Comparison of ENCODE assay signal across 8 mouse cellular contexts in genomic region chr5:32412186-32412950, GRCm38 (mm10). TPM values are rescaled to one million over a fixed set of nuclear protein-coding genes. Genes with fewer than 3 reads are reported as not detected.
DNase-seq lines count a peak whose midpoint lies in the region; ATAC-seq and TF ChIP-seq lines count a peak whose summit lies in the region.

No protein-coding gene starts in this region.

- no peaks in the 10 kb centered on the region for H3K9me3 ChIP-seq in kidney, embryonic 14.5 days (ENCODE audit: control insufficient read depth, low read length)

- intact Hi-C loops in left cerebral cortex, adult 2 months (cut with DNase I) = no loop called here
- intact Hi-C loops in left cerebral cortex, postnatal 14 days (cut with DNase I) = no loop called here

- TF ChIP-seq CTCF in left cerebral cortex, adult 2 months (IDR thresholded peaks at IDR 0.05) = no peak
- no peak for TF ChIP-seq CTCF in brain, embryonic 14.5 days (IDR thresholded peaks at IDR 0.05; ENCODE audit: borderline replicate concordance, extremely low read depth, insufficient read depth, insufficient read length)

- TF ChIP-seq POLR2A in brain, embryonic 14.5 days (IDR thresholded peaks at IDR 0.05; ENCODE audit: borderline replicate concordance, extremely low read depth, insufficient read depth, insufficient read length, poor library complexity, severe bottlenecking) = no peak

- no peak overlapping the region for H3K4me2 ChIP-seq in kidney, embryonic 14.5 days (replicated peaks; ENCODE audit: low read depth, low read length)

- H3K27me3 ChIP-seq in kidney, embryonic 14.5 days (ENCODE audit: control insufficient read depth, insufficient read depth, low read length) = no peaks in the 10 kb centered on the region

- H3K9ac ChIP-seq in kidney, embryonic 14.5 days (ENCODE audit: low read depth, low read length) = no peak overlapping the region

- H3K4me3 ChIP-seq in left cerebral cortex, adult 2 months = no peak overlapping the region
- no peak overlapping the region for H3K4me3 ChIP-seq in kidney, embryonic 14.5 days (ENCODE audit: low read length)

- ATAC-seq in kidney, embryonic 14.5 days (ENCODE audit: low FRiP score, low TSS enrichment) = peak; percentile 74
- ATAC-seq in monocyte, adult 5-6 weeks (replicated peaks; ENCODE audit: insufficient number of reproducible peaks, low FRiP score, low TSS enrichment, poor library complexity, severe bottlenecking) = no peak

- H3K4me1 ChIP-seq in kidney, embryonic 14.5 days (ENCODE audit: control insufficient read depth, insufficient read depth, low read length) = peaks cover 19% of the 10 kb centered on the region

- H3K36me3 ChIP-seq in kidney, embryonic 14.5 days (ENCODE audit: control insufficient read depth, insufficient read depth, low read length) = no peaks in the 10 kb centered on the region

- peak overlapping the region; percentile 53; the same call in 1 of the 2 replicates for H3K27ac ChIP-seq in left cerebral cortex, adult 2 months
- peak overlapping the region; percentile 85 for H3K27ac ChIP-seq in kidney, embryonic 14.5 days (ENCODE audit: low read depth, low read length)

- DNase-seq in left cerebral cortex, adult 2 months (ENCODE audit: extremely low spot score in 1 of 2, low spot score in 2 of 2) = no peak
- no peak for DNase-seq in left cerebral cortex, postnatal 14 days (ENCODE audit: low spot score in 2 of 2)
- DNase-seq in brain, embryonic 14.5 days (ENCODE audit: low read depth) = peak; percentile 72
- peak; percentile 10 to 34 for DNase-seq in heart, adult 9 months (ENCODE audit: low spot score in 2 of 2)
- DNase-seq in neural tube, embryonic 10.5 days (ENCODE audit: extremely low spot score, low spot score) = peak; percentile 23
- no peak for DNase-seq in c-Kit-positive CD71-positive TER-119-positive erythroid progenitor cells, embryonic 14.5 days (ENCODE audit: low spot score)

- 0% methylated on average over 1 of the region's 1 CpGs for WGBS in kidney, embryonic 14.5 days

RNA-seq across cellular contexts. Expression of gene Ppp1cb, which starts 46.3 kb away (rescaled TPM):
- total RNA-seq in left cerebral cortex, adult 2 months (2021) = 100 to 1,000 TPM; 364 to 413 TPM
- 100 to 1,000 TPM; 371 to 381 TPM for total RNA-seq in left cerebral cortex, postnatal 14 days (2021)
- 167 and 198 TPM in 2 replicates for polyA plus RNA-seq in brain, embryonic 14.5 days (2012; rRNA removed)
- 219 and 229 TPM in 2 replicates for polyA plus RNA-seq in kidney, embryonic 14.5 days (2014; fragmentation: Nextera tagmentation; extraction: Ambion mirVana)
- 454 to 494 TPM (median 475 TPM) in 3 replicates for total RNA-seq in monocyte, adult 5-6 weeks (2017)

Comparison
In these comparisons a context has a peak if more than half of its experiments do, and no peak if none do; other contexts are left out.
1. DNase-seq: peak in brain, embryonic 14.5 days (single experiment), heart, adult 9 months (2 of 2) and neural tube, embryonic 10.5 days (single experiment); none in left cerebral cortex, adult 2 months (0 of 2), left cerebral cortex, postnatal 14 days (0 of 2) and c-Kit-positive CD71-positive TER-119-positive erythroid progenitor cells, embryonic 14.5 days (single experiment).